Mouse (Mus musculus) brain, embryonic 14.5 days (tissue): ENCODE results near the gene Rnf145.

Source experiments
- CTCF ChIP-seq: fragments of 200-500 bp; IDR thresholded peaks from 2 replicates; pipeline ENCODE4 v1.5.1; 2012; ENCODE audit warnings: inconsistent platforms, mild to moderate bottlenecking, moderate library complexity, borderline replicate concordance; ENCODE audit not compliant: insufficient read depth, insufficient read length; ENCODE audit errors: extremely low read depth
- POLR2A ChIP-seq: fragments of 200-500 bp; IDR thresholded peaks from 2 replicates; pipeline ENCODE4 v1.6.1; 2012; ENCODE audit warnings: mild to moderate bottlenecking, inconsistent platforms, borderline replicate concordance; ENCODE audit not compliant: poor library complexity, insufficient read depth, insufficient read length, severe bottlenecking; ENCODE audit errors: extremely low read depth

GRCm38 (mm10) chr11:44593016-44593415, 74.3 kb downstream of the Rnf145 start:
- TF ChIP-seq CTCF: no peak
- TF ChIP-seq POLR2A: no peak
